Mouse (Mus musculus) layer of hippocampus, postnatal 25 days (tissue): ENCODE data around the gene Tax1bp1. TPM values are rescaled to one million over a fixed set of nuclear protein-coding genes. Genes with fewer than 3 reads are reported as not detected.

Experiments
- DNase-seq, 2 experiments: peaks; one replicate each; pipeline ENCODE4 v3.0.0; 2022; ENCODE audit warnings: mixed read lengths in 2 of 2, low spot score in 1 of 2; ENCODE audit errors: extremely low spot score in 1 of 2
- total RNA-seq, 2 experiments: library from RNA; stranded (reverse); gene quantifications; 2 replicates each; pipeline ENCODE4 v1.2.3; 2021

The Tax1bp1 gene
- total RNA-seq, 2 experiments from 2014 or later: 121 to 134 TPM

GRCm38 (mm10) chr6:52795029-52795841 is 81.7 kb downstream of the Tax1bp1 start:
- no peak for DNase-seq

GRCm38 (mm10) chr6:52796035-52796598 is 82.6 kb downstream of the Tax1bp1 start:
- DNase-seq: no peak

GRCm38 (mm10) chr6:52796691-52797090 is 83.2 kb downstream of the Tax1bp1 start:
- no peak for DNase-seq

GRCm38 (mm10) chr6:52797252-52797800 is 83.8 kb downstream of the Tax1bp1 start:
- DNase-seq: no peak

- no peak for DNase-seq
Observed at GRCm38 (mm10) chr6:52802181-52802580, 88.7 kb downstream of the Tax1bp1 start.

- no peak for DNase-seq
Observed at GRCm38 (mm10) chr6:52805237-52805856, 91.8 kb downstream of the Tax1bp1 start.

Other genes starting within 250 kb of the Tax1bp1 start
- gene Hibadh, start 73.3 kb upstream of the Tax1bp1 start, total RNA-seq: 10 to 100 TPM; 42.1 to 45.7 TPM